Mouse (Mus musculus) cerebral cortex, adult 2 months (tissue): ENCODE data around the gene Hivep3.

ENCODE experiments used
- WGBS: fragments of 180-500 bp; shearing (Covaris S2); methylation state at CpG from one replicate; pipeline ENCODE4 v1.1.7; 2018; 5-methylcytosine and 5-hydroxymethylcytosine counted together

Hivep3 gene

GRCm38 (mm10) chr4:120115516-120115915 is 381.9 kb downstream of the Hivep3 start:
- 72% methylated on average over 3 of the region's 3 CpGs for WGBS

GRCm38 (mm10) chr4:120116312-120116711 is 382.7 kb downstream of the Hivep3 start:
- WGBS: 47% methylated on average over 1 of the region's 1 CpGs

- WGBS: 32% methylated on average over 8 of the region's 8 CpGs
These were observed 386.7 kb downstream of the Hivep3 start for GRCm38 (mm10) chr4:120120276-120120675.

GRCm38 (mm10) chr4:120124656-120125055 is 391.1 kb downstream of the Hivep3 start:
- WGBS: 74% methylated on average over 6 of the region's 6 CpGs

GRCm38 (mm10) chr4:120126047-120126446 is 392.5 kb downstream of the Hivep3 start:
- WGBS: 46% methylated on average over 6 of the region's 6 CpGs

DNA sequence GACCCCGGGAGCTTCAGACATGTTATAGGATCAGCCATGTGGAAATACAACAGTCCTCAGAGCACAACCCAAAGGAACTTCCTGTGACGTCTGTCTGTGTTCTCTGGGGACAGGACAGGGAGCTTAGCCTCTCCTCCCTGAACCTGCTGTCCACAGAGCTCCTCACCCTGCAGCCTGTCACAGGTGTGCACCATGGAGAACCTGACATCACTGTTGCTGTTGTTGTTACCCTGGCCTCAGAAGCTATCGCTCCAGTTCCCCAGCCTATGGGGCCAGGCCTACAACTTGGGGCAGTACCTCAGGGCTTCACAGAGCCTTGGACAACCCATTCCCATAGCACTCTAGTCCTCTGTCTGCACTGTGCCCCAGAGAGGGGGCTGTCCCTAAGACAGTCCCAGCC is 393.7 kb downstream of the Hivep3 start:
- 81% methylated on average over 3 of the region's 3 CpGs for WGBS

GRCm38 (mm10) chr4:120128033-120128432 is 394.4 kb downstream of the Hivep3 start:
- 36% methylated on average over 4 of the region's 4 CpGs for WGBS

GRCm38 (mm10) chr4:120129233-120129885 is 395.8 kb downstream of the Hivep3 start:
- WGBS: 40% methylated on average over 4 of the region's 4 CpGs

DNA sequence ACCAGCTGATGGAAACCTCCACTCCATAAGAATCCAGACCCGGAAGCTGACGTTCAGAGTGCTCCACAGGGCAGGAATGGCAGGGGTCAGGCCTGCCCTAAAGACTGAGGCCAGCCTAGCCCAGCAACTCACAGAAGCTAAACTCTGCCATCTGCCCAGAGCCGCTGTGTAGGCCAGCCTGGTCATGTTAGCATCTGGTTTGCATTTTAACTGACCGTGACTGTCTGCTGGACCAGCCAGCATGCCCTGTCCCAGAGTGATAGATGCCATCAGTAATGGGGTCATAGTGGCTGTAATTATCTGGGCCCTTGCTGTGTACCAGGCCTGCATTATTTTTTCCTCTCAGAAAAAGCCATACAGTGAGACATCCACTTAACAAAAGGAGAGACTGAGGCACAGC is 397.3 kb downstream of the Hivep3 start:
- 81% methylated on average over 4 of the region's 4 CpGs for WGBS

- WGBS: 62% methylated on average over 24 of the region's 24 CpGs
These were observed 398.0 kb downstream of the Hivep3 start for GRCm38 (mm10) chr4:120131441-120132220.

DNA sequence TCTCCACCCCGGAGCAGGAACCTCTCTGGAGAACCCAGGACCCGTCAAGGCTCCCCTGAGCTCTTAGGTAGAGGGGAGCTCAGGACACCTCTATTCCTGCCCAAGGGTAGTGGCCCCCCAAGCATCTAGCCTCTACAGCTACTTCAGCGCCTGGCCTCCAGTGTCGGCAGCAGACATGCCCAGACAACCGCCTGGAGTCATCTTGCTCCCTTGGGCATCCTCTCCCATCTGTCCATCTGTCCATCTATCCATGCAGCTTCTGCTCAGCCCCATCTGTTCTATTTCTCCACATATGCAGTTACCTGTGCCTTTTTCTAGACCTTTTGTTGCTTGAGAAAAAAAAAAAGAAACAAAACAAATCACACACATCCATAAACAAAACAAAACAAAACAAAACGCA is 400.6 kb downstream of the Hivep3 start:
- WGBS: 73% methylated on average over 6 of the region's 6 CpGs

GRCm38 (mm10) chr4:120141810-120142209 is 408.2 kb downstream of the Hivep3 start:
- 81% methylated on average over 1 of the region's 1 CpGs for WGBS

- 64% methylated on average over 9 of the region's 9 CpGs for WGBS
These were observed 409.3 kb downstream of the Hivep3 start for GRCm38 (mm10) chr4:120142905-120143304.

DNA sequence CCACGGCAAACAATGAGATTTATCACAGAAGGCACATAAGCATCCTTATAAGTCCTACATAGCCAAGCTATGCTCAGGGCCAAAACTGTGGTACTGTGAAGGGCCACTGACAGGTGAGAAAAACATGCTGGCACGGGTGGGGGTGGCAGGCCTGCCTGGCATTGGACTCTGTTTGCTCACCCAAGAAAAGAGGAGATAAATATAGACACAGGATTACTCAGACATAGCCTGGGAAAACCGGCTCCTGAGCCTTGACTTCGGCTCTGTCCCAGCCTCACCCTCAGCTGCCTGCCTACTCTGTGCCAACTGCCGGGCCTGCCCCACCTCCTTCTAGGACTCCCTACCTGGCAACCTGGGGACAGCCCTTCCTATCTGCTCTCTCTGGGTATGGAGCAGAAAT is 410.8 kb downstream of the Hivep3 start:
- WGBS: 40% methylated on average over 5 of the region's 5 CpGs

DNA sequence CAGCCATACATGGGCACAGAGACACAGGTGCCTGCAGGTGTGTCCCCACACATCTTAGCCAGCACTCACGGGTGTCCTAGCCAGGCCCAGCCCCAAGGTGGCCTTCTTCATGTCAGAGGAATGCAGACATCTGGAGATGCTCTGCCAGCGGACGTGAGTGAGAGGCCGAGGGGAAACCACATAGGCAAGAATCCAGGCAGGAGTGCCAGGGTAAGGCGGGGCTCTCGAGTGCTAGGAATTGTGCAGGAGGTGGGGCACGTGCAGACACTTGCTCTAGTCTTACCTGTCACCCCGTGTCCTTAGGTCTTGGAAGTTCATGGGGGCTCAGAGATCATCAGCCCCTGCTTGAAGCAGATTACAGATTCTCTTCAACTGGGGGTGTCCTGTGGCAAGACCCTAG is 412.3 kb downstream of the Hivep3 start:
- 87% methylated on average over 8 of the region's 8 CpGs for WGBS

DNA sequence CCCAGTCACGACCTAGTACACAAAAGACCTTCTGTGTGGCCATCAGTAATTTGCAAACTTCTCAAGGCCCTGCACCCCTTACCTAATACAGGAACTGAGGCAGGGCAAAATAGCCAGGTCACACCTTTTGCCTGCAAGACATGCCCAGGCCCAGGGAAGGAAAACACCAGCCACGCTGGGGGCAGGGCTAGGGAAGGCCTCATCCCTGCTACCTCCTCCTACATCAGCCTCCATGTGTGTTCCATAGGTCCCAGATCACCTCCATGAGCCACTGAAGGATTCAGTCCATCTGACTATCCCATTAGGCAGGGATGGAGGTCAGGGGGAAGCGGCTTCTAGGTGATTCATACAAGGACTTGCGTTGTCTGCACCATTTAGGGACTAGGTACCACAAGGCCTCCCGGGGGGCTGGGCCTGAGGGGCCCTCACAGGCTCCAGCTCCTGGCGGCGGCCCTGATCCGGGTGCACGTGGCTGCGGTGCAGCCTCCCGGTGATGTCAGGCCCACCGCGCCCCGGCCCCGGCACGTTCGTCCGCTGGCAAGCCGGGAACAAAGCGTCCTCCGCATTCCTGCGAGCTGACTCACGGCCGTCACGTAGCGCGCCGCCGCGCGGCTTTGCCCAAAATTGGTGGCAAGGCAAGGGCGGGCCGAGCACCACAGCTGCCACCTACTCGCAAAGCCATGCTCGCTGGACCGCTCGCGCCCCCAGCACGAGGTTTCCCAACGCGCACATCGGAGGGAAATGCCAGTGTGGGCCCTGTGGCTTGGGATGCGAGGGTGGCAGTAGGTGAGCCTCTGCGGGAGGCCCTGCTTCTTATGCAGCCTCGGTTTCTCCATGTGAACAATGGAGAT is 414.9 kb downstream of the Hivep3 start:
- 9% methylated on average over 45 of the region's 45 CpGs for WGBS

DNA sequence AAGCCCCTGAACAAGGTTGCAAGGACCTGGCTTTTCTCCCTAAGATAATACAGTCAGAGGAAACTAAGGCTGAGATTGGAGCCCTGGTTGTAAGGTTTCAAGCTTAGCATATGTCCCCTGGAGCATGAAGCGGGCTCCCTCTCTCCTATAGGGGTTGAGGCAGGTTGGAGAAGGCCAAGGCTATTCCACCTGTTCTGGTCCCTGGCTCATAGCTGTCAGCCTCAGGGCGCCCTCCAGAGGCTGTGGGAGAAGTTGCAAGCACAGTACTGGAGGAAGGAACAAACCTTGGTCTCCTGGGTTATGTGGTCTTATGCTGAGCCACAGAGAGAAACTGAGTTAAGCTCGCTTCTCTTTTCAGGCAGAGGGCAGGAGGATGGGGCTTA is 415.5 kb downstream of the Hivep3 start:
- 51% methylated on average over 3 of the region's 3 CpGs for WGBS

GRCm38 (mm10) chr4:120150345-120150920 is 416.8 kb downstream of the Hivep3 start:
- 74% methylated on average over 6 of the region's 6 CpGs for WGBS

- 95% methylated on average over 6 of the region's 6 CpGs for WGBS
These were observed 418.3 kb downstream of the Hivep3 start for GRCm38 (mm10) chr4:120151906-120152305.

GRCm38 (mm10) chr4:120152648-120153047 is 419.1 kb downstream of the Hivep3 start:
- WGBS: 51% methylated on average over 4 of the region's 4 CpGs

DNA sequence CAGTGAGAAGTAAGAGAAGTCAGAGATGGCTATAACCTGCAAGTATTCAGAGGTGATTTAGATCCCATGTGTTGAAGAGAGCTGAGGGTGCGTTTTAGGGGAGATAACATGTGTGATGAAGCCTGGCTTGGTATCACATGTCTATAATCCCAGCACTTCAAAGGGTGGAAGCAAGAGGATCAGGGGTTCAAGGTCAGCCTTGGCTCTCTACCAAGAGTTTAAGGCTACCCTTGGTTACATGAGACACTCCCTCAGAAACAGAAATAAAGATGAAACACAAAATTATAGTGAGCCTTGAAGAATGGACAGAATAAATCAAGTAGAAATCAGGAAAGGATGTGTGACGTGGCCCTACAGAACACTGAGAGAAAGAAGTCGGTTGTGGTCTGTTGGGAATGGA is 420.2 kb downstream of the Hivep3 start:
- 93% methylated on average over 3 of the region's 3 CpGs for WGBS

DNA sequence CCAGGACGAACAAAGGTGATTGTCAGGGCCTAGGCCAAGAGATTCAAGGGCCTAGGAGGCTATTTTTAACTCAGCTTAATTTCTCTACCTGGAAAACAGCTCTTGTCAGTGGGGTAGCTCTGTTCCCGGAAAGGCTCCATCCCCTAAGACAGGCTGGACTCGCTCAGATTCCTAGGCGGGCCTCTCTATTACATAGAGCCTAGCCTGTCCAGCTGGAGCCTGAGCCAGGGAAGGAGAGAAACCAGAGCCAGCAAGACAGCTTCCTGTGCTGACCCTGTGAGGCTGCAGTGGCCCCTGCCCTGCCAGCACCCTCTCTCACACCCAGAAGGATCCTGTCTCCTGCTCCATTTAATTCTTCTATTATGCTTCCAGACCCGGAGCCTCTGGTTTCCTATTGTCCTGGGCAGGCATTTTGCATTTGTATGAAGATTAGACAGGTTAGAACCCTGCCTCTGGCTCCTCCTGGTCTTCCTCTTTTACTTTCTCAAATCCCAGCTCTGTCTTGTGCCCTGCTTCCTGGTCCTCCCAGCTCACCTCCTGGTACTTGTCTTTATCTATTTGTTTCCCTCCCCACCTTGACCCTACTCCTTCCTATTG is 425.2 kb downstream of the Hivep3 start:
- WGBS: 85% methylated on average over 5 of the region's 5 CpGs
